In the genomic region with DNA sequence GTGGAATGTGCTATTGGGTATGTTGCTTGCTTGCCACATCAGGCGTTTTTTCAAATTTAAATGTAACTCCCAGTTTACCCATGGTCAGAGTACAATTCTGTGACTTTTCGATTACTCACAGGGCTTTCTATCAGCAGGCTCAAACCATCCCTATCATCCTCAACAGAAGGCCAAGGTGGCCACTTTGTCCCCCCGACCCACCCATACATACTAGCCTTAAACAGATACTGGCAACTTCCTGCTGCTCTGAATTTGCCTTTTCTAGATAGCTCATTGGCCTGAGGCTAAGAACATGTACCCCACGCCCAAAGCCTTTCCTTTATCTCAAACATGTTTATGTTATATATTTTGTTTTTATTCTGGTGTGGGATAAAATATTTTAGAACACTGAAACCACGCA, we compare ENCODE assay signal across 13 mouse cellular contexts. TPM values are rescaled to one million over a fixed set of nuclear protein-coding genes. Genes with fewer than 3 reads are reported as not detected.
"Had no signal": no experiment of that assay in that cellular context is flagged by ENCODE, and none has a peak within 500 bp of the region (broad histone marks: within the 10 kb centered on the region; RNA-seq: fewer than 3 reads in every experiment).

No protein-coding gene starts in this region.

- H3K4me2 ChIP-seq: intestine, embryonic 15.5 days; limb, embryonic 12.5 days; lung, embryonic 15.5 days; midbrain, embryonic 13.5 days had no signal

- H3K9me3 ChIP-seq: intestine, embryonic 15.5 days; limb, embryonic 12.5 days; lung, embryonic 15.5 days; midbrain, embryonic 13.5 days had no signal

- H3K27me3 ChIP-seq: intestine, embryonic 15.5 days; lung, embryonic 15.5 days; midbrain, embryonic 13.5 days had no signal

- DNase-seq: kidney, adult 2 months; kidney, postnatal 25 days; layer of hippocampus, adult 9-11 months; layer of hippocampus, postnatal 36 days; lung, postnatal 14 days; right cerebral cortex, adult 18-20 months; right cerebral cortex, postnatal 25 days; thymus, postnatal 14 days had no signal

- H3K4me3 ChIP-seq: intestine, embryonic 15.5 days; limb, embryonic 12.5 days; lung, embryonic 15.5 days; midbrain, embryonic 13.5 days had no signal

- H3K4me1 ChIP-seq: intestine, embryonic 15.5 days; limb, embryonic 12.5 days; lung, embryonic 15.5 days had no signal

- ATAC-seq: intestine, embryonic 15.5 days; midbrain, embryonic 13.5 days had no signal

- H3K9ac ChIP-seq: intestine, embryonic 15.5 days; limb, embryonic 12.5 days; lung, embryonic 15.5 days; midbrain, embryonic 13.5 days had no signal

- H3K36me3 ChIP-seq: intestine, embryonic 15.5 days; limb, embryonic 12.5 days; lung, embryonic 15.5 days; midbrain, embryonic 13.5 days had no signal

- H3K27ac ChIP-seq: intestine, embryonic 15.5 days; limb, embryonic 12.5 days; lung, embryonic 15.5 days; macrophage; midbrain, embryonic 13.5 days had no signal

RNA-seq across cellular contexts. Expression of a gene that starts 51.4 kb away (rescaled TPM):
- polyA plus RNA-seq: macrophage had no signal
